Mouse (Mus musculus) cerebellum, adult 8-10 months (tissue): ENCODE data around the gene Hpd.
A peak's percentile ranks its signal among the peaks of the same experiment; 100 is the strongest.

Source experiments
- DNase-seq: peaks from one replicate; pipeline ENCODE4 v3.0.0; 2022

Hpd gene

GRCm38 (mm10) chr5:123134186-123134874 lies 48.2 kb downstream of the Hpd start:
- peak; percentile 66 for DNase-seq

GRCm38 (mm10) chr5:123133784-123134143 lies 48.8 kb downstream of the Hpd start:
- DNase-seq: no peak

- peak; percentile 94 for DNase-seq
These were observed 49.3 kb downstream of the Hpd start for GRCm38 (mm10) chr5:123133083-123133783.

- DNase-seq: peak; percentile 89
These were observed 50.0 kb downstream of the Hpd start, which contains the start of gene Rhof for GRCm38 (mm10) chr5:123132308-123133071. Rhof (minus strand) TSS chr5:123132692.

- DNase-seq: no peak
These were observed 51.7 kb downstream of the Hpd start for GRCm38 (mm10) chr5:123130814-123131148.

- no peak for DNase-seq
These were observed 52.3 kb downstream of the Hpd start for GRCm38 (mm10) chr5:123130030-123130813.

GRCm38 (mm10) chr5:123129170-123129757 lies 53.3 kb downstream of the Hpd start:
- DNase-seq: peak; percentile 7

GRCm38 (mm10) chr5:123128426-123129169 lies 53.9 kb downstream of the Hpd start:
- peak; percentile 16 for DNase-seq

- no peak for DNase-seq
These were observed 55.5 kb downstream of the Hpd start for GRCm38 (mm10) chr5:123127031-123127430.

- DNase-seq: no peak
These were observed 56.7 kb downstream of the Hpd start for GRCm38 (mm10) chr5:123125638-123126406.

- no peak for DNase-seq
These were observed 57.4 kb downstream of the Hpd start for GRCm38 (mm10) chr5:123125105-123125504.

- no peak for DNase-seq
These were observed 60.3 kb downstream of the Hpd start for GRCm38 (mm10) chr5:123122181-123122580.
